Mouse (Mus musculus): ENCODE measurements around the gene Sirt4. TPM values are rescaled to one million over a fixed set of nuclear protein-coding genes. Genes with fewer than 3 reads are reported as not detected.

The Sirt4 gene
- 19.2 and 19.7 TPM in 2 replicates for polyA plus RNA-seq (2014; fragmentation: Nextera tagmentation; extraction: Ambion mirVana)

- Histone ChIP-seq H3K27me3 (ENCODE audit: control insufficient read depth, insufficient read depth, low read length) (peaks cover 17% of the 10 kb centered on the region), H3K9me3 (ENCODE audit: control insufficient read depth, low read length) (no peaks in the 10 kb centered on the region), H3K4me1 (ENCODE audit: control insufficient read depth, insufficient read depth, low read length) (peaks cover 7% of the 10 kb centered on the region; the same call in 1 of the 2 replicates), H3K36me3 (ENCODE audit: control insufficient read depth, insufficient read depth, low read length) (no peaks in the 10 kb centered on the region), H3K27ac (replicated peaks; ENCODE audit: low read depth, low read length) (no peak within 1 kb of the TSS; the same call in 1 of the 2 replicates), H3K9ac (ENCODE audit: low read length) (peak within 1 kb of the TSS; percentile 52), H3K4me3 (ENCODE audit: low read depth, low read length) (peak within 1 kb of the TSS; percentile 38), H3K4me2 (ENCODE audit: low read depth, severe bottlenecking) (peak within 1 kb of the TSS; percentile 50)
- DNase-seq (ENCODE audit: low spot score) (peak; percentile 87), ATAC-seq (ENCODE audit: insufficient number of reproducible peaks, low FRiP score, low TSS enrichment, low read depth) (peak; percentile 36; the same call in 1 of the 2 replicates)
- WGBS, result 10% methylated on average over 30 of the region's 30 CpGs
Measured at GRCm38 (mm10) chr5:115483947-115484920, at the start of gene Sirt4. Gene Sirt4, minus strand, starts transcription at chr5:115484725.

DNA sequence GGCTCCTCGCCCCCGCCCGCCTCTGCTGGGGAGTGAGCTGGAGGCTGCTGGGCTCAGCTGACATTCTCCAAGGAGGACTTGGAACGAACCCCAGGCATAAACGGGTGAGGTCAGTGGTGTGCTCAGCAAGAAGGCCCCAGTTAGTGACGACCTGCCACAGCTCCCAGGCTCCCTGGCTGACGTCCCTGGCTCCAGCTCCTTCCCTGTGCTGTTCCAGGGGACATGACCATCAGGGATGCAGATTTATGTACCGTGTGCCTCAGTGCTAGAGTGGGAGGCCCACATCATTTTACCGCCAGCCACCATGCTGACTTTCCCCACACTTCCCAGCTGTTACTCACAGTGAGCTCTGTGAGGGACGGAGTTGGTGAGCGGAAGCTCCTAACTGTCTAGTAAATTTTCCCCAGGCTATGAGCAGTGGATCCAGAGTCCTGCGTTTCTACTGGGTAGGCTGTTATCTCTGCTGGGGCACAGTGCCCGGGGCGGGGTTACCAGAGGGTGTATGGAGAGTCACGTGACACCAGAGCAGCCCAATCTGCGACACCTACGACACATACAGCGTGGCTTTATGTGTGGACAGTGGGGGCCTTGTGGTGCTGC is 47.2 kb upstream of the Sirt4 start:
- Histone ChIP-seq H3K4me1 (ENCODE audit: control insufficient read depth, insufficient read depth, low read length) (peaks cover 62% of the 10 kb centered on the region), H3K36me3 (ENCODE audit: control insufficient read depth, insufficient read depth, low read length) (no peaks in the 10 kb centered on the region), H3K9me3 (ENCODE audit: control insufficient read depth, low read length) (no peaks in the 10 kb centered on the region), H3K4me3 (ENCODE audit: low read depth, low read length) (no peak overlapping the region), H3K9ac (ENCODE audit: low read length) (peak overlapping the region; percentile 18; the same call in 1 of the 2 replicates), H3K27me3 (ENCODE audit: control insufficient read depth, insufficient read depth, low read length) (no peaks in the 10 kb centered on the region), H3K4me2 (ENCODE audit: low read depth, severe bottlenecking) (peak overlapping the region; percentile 13; the same call in 1 of the 2 replicates), H3K27ac (replicated peaks; ENCODE audit: low read depth, low read length) (peak overlapping the region; percentile 33; the same call in 1 of the 2 replicates)
- no peak for ATAC-seq (ENCODE audit: insufficient number of reproducible peaks, low FRiP score, low TSS enrichment, low read depth)
- 39% methylated on average over 18 of the region's 18 CpGs for WGBS
- DNase-seq (ENCODE audit: low spot score), result no peak

DNA sequence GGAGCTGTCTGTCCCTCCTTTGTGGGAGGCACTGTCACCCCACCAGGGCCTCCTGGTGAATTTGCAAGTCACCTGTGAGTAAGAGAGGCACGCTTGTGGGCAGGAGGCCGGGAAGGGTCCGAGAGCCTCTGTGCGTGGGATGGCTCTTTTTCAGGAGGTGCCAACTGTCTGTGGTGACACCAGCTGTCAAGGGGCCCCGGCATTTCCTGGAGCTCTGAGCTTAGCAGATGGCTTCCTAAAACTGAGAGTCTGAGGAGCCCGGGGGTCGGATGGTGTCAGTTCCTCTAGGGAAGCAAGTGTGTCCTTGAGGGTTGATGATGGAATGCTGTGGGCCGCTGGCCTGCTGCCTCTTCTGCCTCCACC is 45.9 kb upstream of the Sirt4 start:
- Histone ChIP-seq H3K4me1 (ENCODE audit: control insufficient read depth, insufficient read depth, low read length) (peaks cover 64% of the 10 kb centered on the region), H3K36me3 (ENCODE audit: control insufficient read depth, insufficient read depth, low read length) (no peaks in the 10 kb centered on the region), H3K9ac (ENCODE audit: low read length) (no peak overlapping the region), H3K4me2 (ENCODE audit: low read depth, severe bottlenecking) (no peak overlapping the region), H3K27ac (replicated peaks; ENCODE audit: low read depth, low read length) (peak overlapping the region; percentile 65), H3K4me3 (ENCODE audit: low read depth, low read length) (no peak overlapping the region), H3K9me3 (ENCODE audit: control insufficient read depth, low read length) (no peaks in the 10 kb centered on the region), H3K27me3 (ENCODE audit: control insufficient read depth, insufficient read depth, low read length) (no peaks in the 10 kb centered on the region)
- DNase-seq (ENCODE audit: low spot score), result no peak
- ATAC-seq (ENCODE audit: insufficient number of reproducible peaks, low FRiP score, low TSS enrichment, low read depth), result no peak
- WGBS, result 61% methylated on average over 8 of the region's 8 CpGs

DNA sequence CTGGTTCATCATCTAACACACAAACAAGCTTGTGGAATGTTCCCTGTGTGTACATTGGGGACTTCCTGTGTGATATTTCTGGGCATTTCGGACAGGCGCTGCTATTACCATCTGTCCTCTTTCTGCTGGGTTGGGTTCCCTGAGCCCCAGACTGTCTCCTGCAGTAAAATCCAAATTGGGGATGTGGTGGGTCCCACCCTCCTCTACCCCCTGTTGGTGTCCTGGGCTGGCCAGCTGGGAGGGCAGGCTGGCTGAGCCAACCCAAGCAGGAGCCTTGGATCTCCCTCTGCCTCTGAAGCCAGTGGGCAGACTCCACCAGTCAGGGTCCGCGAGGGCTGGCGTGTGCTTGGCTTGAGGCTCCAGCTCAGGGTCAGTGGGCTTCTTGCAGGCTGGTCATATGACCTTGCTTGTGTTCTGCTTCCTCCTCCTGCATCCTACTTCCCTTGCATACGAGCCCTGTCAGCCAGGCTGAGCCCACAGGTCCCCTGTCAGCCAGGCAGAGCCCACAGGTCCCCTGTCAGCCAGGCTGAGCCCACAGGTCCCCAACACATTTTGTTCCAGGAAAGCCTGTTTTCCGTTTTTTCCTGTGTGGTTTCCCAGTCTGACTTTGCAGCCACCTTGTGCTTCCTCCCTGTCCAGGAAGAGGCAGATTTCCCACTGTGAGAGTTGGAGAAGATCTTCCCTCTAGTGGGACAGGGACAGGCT is 45.4 kb upstream of the Sirt4 start:
- H3K27ac ChIP-seq (replicated peaks; ENCODE audit: low read depth, low read length), result peak overlapping the region; percentile 65
- no peaks in the 10 kb centered on the region for H3K27me3 ChIP-seq (ENCODE audit: control insufficient read depth, insufficient read depth, low read length)
- no peak overlapping the region for H3K9ac ChIP-seq (ENCODE audit: low read length)
- ATAC-seq (ENCODE audit: insufficient number of reproducible peaks, low FRiP score, low TSS enrichment, low read depth) (no peak), DNase-seq (ENCODE audit: low spot score) (no peak)
- no peak overlapping the region for H3K4me2 ChIP-seq (ENCODE audit: low read depth, severe bottlenecking)
- peaks cover 64% of the 10 kb centered on the region for H3K4me1 ChIP-seq (ENCODE audit: control insufficient read depth, insufficient read depth, low read length)
- H3K9me3 ChIP-seq (ENCODE audit: control insufficient read depth, low read length), result no peaks in the 10 kb centered on the region
- 70% methylated on average over 7 of the region's 7 CpGs for WGBS
- no peak overlapping the region for H3K4me3 ChIP-seq (ENCODE audit: low read depth, low read length)
- no peaks in the 10 kb centered on the region for H3K36me3 ChIP-seq (ENCODE audit: control insufficient read depth, insufficient read depth, low read length)

GRCm38 (mm10) chr5:115529364-115529741 is 44.8 kb upstream of the Sirt4 start:
- no peaks in the 10 kb centered on the region for H3K9me3 ChIP-seq (ENCODE audit: control insufficient read depth, low read length)
- WGBS, result 68% methylated on average over 8 of the region's 8 CpGs

DNA sequence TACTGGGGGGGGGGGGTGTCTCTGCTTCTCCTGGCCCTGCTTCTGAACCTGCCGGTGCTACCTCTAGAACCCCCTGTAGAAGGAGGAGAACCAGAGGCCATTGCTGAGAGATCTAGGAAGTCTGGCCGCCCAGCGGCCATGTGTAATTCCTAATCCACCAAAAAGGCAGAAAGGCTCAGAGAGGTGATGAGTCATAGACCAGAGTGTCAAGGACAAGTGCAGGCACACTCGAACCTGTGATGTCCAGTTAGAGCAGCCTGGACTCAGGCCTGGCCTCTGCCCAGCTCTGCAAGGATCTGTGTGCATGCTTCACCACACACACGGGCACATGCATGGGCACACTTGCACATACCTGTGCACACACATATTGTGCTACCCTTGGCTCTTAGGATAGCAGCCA is 43.6 kb upstream of the Sirt4 start:
- Histone ChIP-seq H3K36me3 (ENCODE audit: control insufficient read depth, insufficient read depth, low read length) (no peaks in the 10 kb centered on the region), H3K9ac (ENCODE audit: low read length) (no peak overlapping the region), H3K4me2 (ENCODE audit: low read depth, severe bottlenecking) (no peak overlapping the region), H3K4me1 (ENCODE audit: control insufficient read depth, insufficient read depth, low read length) (peaks cover 64% of the 10 kb centered on the region), H3K4me3 (ENCODE audit: low read depth, low read length) (no peak overlapping the region), H3K27me3 (ENCODE audit: control insufficient read depth, insufficient read depth, low read length) (no peaks in the 10 kb centered on the region), H3K9me3 (ENCODE audit: control insufficient read depth, low read length) (no peaks in the 10 kb centered on the region), H3K27ac (replicated peaks; ENCODE audit: low read depth, low read length) (no peak overlapping the region)
- ATAC-seq (ENCODE audit: insufficient number of reproducible peaks, low FRiP score, low TSS enrichment, low read depth) (no peak), DNase-seq (ENCODE audit: low spot score) (no peak)
- 89% methylated on average over 5 of the region's 5 CpGs for WGBS

More at GRCm38 (mm10) chr5:115529364-115529741, 44.8 kb upstream of the Sirt4 start:
- H3K27ac ChIP-seq (replicated peaks; ENCODE audit: low read depth, low read length), result no peak overlapping the region
- no peak overlapping the region for H3K9ac ChIP-seq (ENCODE audit: low read length)
- H3K4me2 ChIP-seq (ENCODE audit: low read depth, severe bottlenecking), result no peak overlapping the region
- DNase-seq (ENCODE audit: low spot score), result no peak
- H3K4me1 ChIP-seq (ENCODE audit: control insufficient read depth, insufficient read depth, low read length), result peaks cover 64% of the 10 kb centered on the region
- H3K36me3 ChIP-seq (ENCODE audit: control insufficient read depth, insufficient read depth, low read length), result no peaks in the 10 kb centered on the region
- no peaks in the 10 kb centered on the region for H3K27me3 ChIP-seq (ENCODE audit: control insufficient read depth, insufficient read depth, low read length)
- no peak overlapping the region for H3K4me3 ChIP-seq (ENCODE audit: low read depth, low read length)
- ATAC-seq (ENCODE audit: insufficient number of reproducible peaks, low FRiP score, low TSS enrichment, low read depth), result no peak

GRCm38 (mm10) chr5:115526456-115527202 is 42.1 kb upstream of the Sirt4 start:
- Histone ChIP-seq H3K4me2 (ENCODE audit: low read depth, severe bottlenecking) (no peak overlapping the region), H3K27me3 (ENCODE audit: control insufficient read depth, insufficient read depth, low read length) (no peaks in the 10 kb centered on the region), H3K9me3 (ENCODE audit: control insufficient read depth, low read length) (no peaks in the 10 kb centered on the region), H3K9ac (ENCODE audit: low read length) (no peak overlapping the region; the same call in 1 of the 2 replicates), H3K4me3 (ENCODE audit: low read depth, low read length) (no peak overlapping the region), H3K27ac (replicated peaks; ENCODE audit: low read depth, low read length) (peak overlapping the region; percentile 42; the same call in 1 of the 2 replicates), H3K4me1 (ENCODE audit: control insufficient read depth, insufficient read depth, low read length) (peaks cover 67% of the 10 kb centered on the region), H3K36me3 (ENCODE audit: control insufficient read depth, insufficient read depth, low read length) (no peaks in the 10 kb centered on the region)
- no peak for ATAC-seq (ENCODE audit: insufficient number of reproducible peaks, low FRiP score, low TSS enrichment, low read depth)
- DNase-seq (ENCODE audit: low spot score), result no peak
- 88% methylated on average over 17 of the region's 17 CpGs for WGBS
